Mouse (Mus musculus) ovary, adult 2 months (tissue): ENCODE results near the gene Aqp12. TPM values are rescaled to one million over a fixed set of nuclear protein-coding genes. Genes with fewer than 3 reads are reported as not detected.

ENCODE experiments used
- polyA plus RNA-seq: library from polyadenylated mRNA; depleted of rRNA; stranded (reverse); fragments of >200 nt; gene quantifications from 2 replicates; pipeline ENCODE4 v1.2.3, GENCODE M21; 2012; rRNA removed

Gene Aqp12
- polyA plus RNA-seq = 0.87 and 2.1 TPM in 2 replicates

DNA sequence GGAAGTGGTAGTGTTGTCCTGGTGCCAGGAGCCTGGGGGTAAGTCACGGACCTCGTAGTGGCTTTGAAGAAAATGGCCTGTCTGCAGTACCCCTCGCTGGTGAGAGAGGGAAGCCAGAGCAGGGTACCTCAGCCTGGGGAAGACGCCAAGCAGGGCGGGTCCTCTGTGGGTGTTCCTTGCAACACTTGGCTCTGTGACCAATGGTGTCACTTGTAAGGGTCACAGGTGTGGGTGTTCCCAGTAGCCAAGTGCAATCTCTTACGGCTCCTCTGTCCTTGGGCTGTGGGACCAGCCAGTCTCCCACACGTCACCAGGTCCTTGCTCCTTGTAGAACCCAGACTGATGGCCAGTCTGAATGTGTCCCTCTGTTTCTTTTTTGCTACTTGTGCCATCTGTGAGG is at the start of gene Aqp12:
Gene Aqp12, plus strand, starts transcription at position 274 of the 400 bp plus-strand sequence.

Other genes starting within 250 kb of the Aqp12 start
- 99.9 and 114 TPM in 2 replicates for gene Gpc1, start 174.7 kb upstream of the Aqp12 start, polyA plus RNA-seq
- gene Ankmy1, start 103.4 kb upstream of the Aqp12 start, polyA plus RNA-seq = 0.60 and 0.76 TPM in 2 replicates
- 44.4 and 52.9 TPM in 2 replicates for gene Dusp28, start 99.4 kb upstream of the Aqp12 start, polyA plus RNA-seq
- 211 and 246 TPM in 2 replicates for gene Rnpepl1, start 95.6 kb upstream of the Aqp12 start, polyA plus RNA-seq
- 50.7 and 56.3 TPM in 2 replicates for gene Capn10, start 72.0 kb upstream of the Aqp12 start, polyA plus RNA-seq
- 4.5 and 4.9 TPM in 2 replicates for gene Gpr35, start 55.5 kb upstream of the Aqp12 start, polyA plus RNA-seq
- gene Kif1a, start 95.6 kb downstream of the Aqp12 start, polyA plus RNA-seq = 6.2 and 7.1 TPM in 2 replicates
- gene Agxt, start 128.9 kb downstream of the Aqp12 start, polyA plus RNA-seq = 0.53 TPM in 1 of 2 replicates, not detected in the other
- 3.8 and 4.7 TPM in 2 replicates for gene 2310007B03Rik, start 154.6 kb downstream of the Aqp12 start, polyA plus RNA-seq
- gene Crocc2, start 162.4 kb downstream of the Aqp12 start, polyA plus RNA-seq = 5.7 and 6.2 TPM in 2 replicates
- 53.1 and 54.4 TPM in 2 replicates for gene Sned1, start 229.5 kb downstream of the Aqp12 start, polyA plus RNA-seq